Mouse (Mus musculus) ES-E14 (cell line): ENCODE data around the gene Gtdc1. TPM values are rescaled to one million over a fixed set of nuclear protein-coding genes. Genes with fewer than 3 reads are reported as not detected.

Experiments used
- DNase-seq: peaks from one replicate; pipeline ENCODE4 v3.0.0-alpha.2; 2013; ENCODE audit warnings: low read depth, low spot score
- H3K27ac ChIP-seq: 2 replicates; pipeline ENCODE4 v1.5.1; 2012; ENCODE audit warnings: low read depth, mild to moderate bottlenecking, low read length, moderate library complexity, mixed read lengths; ENCODE audit not compliant: poor library complexity, insufficient read depth, severe bottlenecking
- H3K36me3 ChIP-seq: 2 replicates; pipeline ENCODE4 v1.6.1; 2012; ENCODE audit warnings: mild to moderate bottlenecking, low read length, moderate library complexity, mixed read lengths; ENCODE audit not compliant: control insufficient read depth, poor library complexity, insufficient read depth, severe bottlenecking
- H3K4me1 ChIP-seq, 2 experiments: fragments of 150-350 bp in 1 of 2; sonication (generic) in 1 of 2; 2 replicates each; pipeline ENCODE4 v1.6.1; 2012; ENCODE audit warnings: low read length in 2 of 2, mild to moderate bottlenecking in 1 of 2, mixed read lengths in 1 of 2; ENCODE audit not compliant: control insufficient read depth in 2 of 2, insufficient read depth in 2 of 2, poor library complexity in 1 of 2
- H3K4me3 ChIP-seq, 2 experiments: fragments of 150-350 bp in 1 of 2; sonication (generic) in 1 of 2; 2 replicates each; pipeline ENCODE4 v1.5.1; 2012; ENCODE audit warnings: low read length in 2 of 2, low read depth in 1 of 2, mild to moderate bottlenecking in 1 of 2, mixed read lengths in 1 of 2; ENCODE audit not compliant: insufficient read depth in 1 of 2, poor library complexity in 1 of 2, severe bottlenecking in 1 of 2
- H3K9ac ChIP-seq: 2 replicates; pipeline ENCODE4 v1.6.1; 2012; ENCODE audit warnings: low read depth, mild to moderate bottlenecking, low read length, mixed read lengths; ENCODE audit not compliant: poor library complexity, insufficient read depth, severe bottlenecking
- H3K9me3 ChIP-seq: fragments of 150-350 bp; sonication (generic); 2 replicates; pipeline ENCODE4 v1.6.1; 2012; ENCODE audit warnings: low read depth, mild to moderate bottlenecking, low read length; ENCODE audit not compliant: control insufficient read depth, insufficient read depth
- CHD2 ChIP-seq: IDR thresholded peaks from 2 replicates; pipeline ENCODE4 v1.6.1; 2014; ENCODE audit warnings: mild to moderate bottlenecking, low read depth, low read length, inconsistent platforms
- HCFC1 ChIP-seq: IDR thresholded peaks from 2 replicates; pipeline ENCODE4 v1.6.1; 2012; ENCODE audit warnings: low read length, inconsistent platforms, borderline replicate concordance; ENCODE audit not compliant: insufficient read depth
- MAFK ChIP-seq: IDR thresholded peaks from 2 replicates; pipeline ENCODE4 v1.6.1; 2014; ENCODE audit warnings: mild to moderate bottlenecking, low read depth, low read length, inconsistent platforms; ENCODE audit not compliant: insufficient read depth
- ZC3H11A ChIP-seq: IDR thresholded peaks from 2 replicates; pipeline ENCODE4 v1.6.1; 2012; ENCODE audit warnings: low read depth, mild to moderate bottlenecking, inconsistent platforms, low read length, borderline replicate concordance
- ZNF384 ChIP-seq: IDR thresholded peaks from 2 replicates; pipeline ENCODE4 v1.6.1; 2012; ENCODE audit warnings: low read depth, low read length, inconsistent platforms
- in situ Hi-C, 2 experiments: fragments of 600-800 bp; cut with MboI; formaldehyde crosslinking; loops; one replicate each; pipeline ENCODE4 v1.15.1; 2025; ENCODE audit warnings: low sequenced_read_pairs in 2 of 2, inconsistent platforms in 1 of 2; ENCODE audit not compliant: unreplicated experiment in 2 of 2
- total RNA-seq: library from RNA; depleted of rRNA; stranded (reverse); fragments of 300-350 nt; gene quantifications from 2 replicates; pipeline ENCODE4 v1.2.3, GENCODE M21; 2012

Gtdc1 gene
- total RNA-seq, 1 experiment: 11.2 TPM

- Histone ChIP-seq H3K9me3 (no peaks in the 10 kb centered on the region), H3K4me3 (no peak overlapping the region), H3K9ac (no peak overlapping the region), H3K27ac (no peak overlapping the region), H3K4me1 (peaks cover 0 to 3% of the 10 kb centered on the region in 2 experiments; a peak in 1 of 4 replicates), H3K36me3 (no peaks in the 10 kb centered on the region)
- no peak for TF ChIP-seq ZNF384
- TF ChIP-seq CHD2: no peak
- in situ Hi-C loops: no loop called here
- DNase-seq: no peak
Observed at GRCm38 (mm10) chr2:44923056-44923883, 4.2 kb downstream of the Gtdc1 start.

- Histone ChIP-seq H3K36me3 (no peaks in the 10 kb centered on the region), H3K4me1 (peaks cover 0 to 3% of the 10 kb centered on the region in 2 experiments; a peak in 1 of 4 replicates), H3K27ac (no peak overlapping the region), H3K9me3 (no peaks in the 10 kb centered on the region), H3K9ac (no peak overlapping the region), H3K4me3 (no peak overlapping the region)
- in situ Hi-C loops: no loop called here
- no peak for DNase-seq
- TF ChIP-seq HCFC1 (no peak), ZNF384 (no peak), CHD2 (no peak), ZC3H11A (no peak), MAFK (no peak)
Observed at GRCm38 (mm10) chr2:44922500-44922899, 5.0 kb downstream of the Gtdc1 start.

- Histone ChIP-seq H3K9ac (no peak overlapping the region), H3K4me1 (no peaks in the 10 kb centered on the region), H3K4me3 (no peak overlapping the region), H3K9me3 (no peaks in the 10 kb centered on the region), H3K27ac (no peak overlapping the region), H3K36me3 (no peaks in the 10 kb centered on the region)
- in situ Hi-C loops: no loop called here
- DNase-seq: no peak
- TF ChIP-seq ZNF384 (no peak), ZC3H11A (no peak), MAFK (no peak), HCFC1 (no peak), CHD2 (no peak)
Observed at GRCm38 (mm10) chr2:44920471-44920870, 7.0 kb downstream of the Gtdc1 start.

- no peak for DNase-seq
- Histone ChIP-seq H3K4me1 (no peaks in the 10 kb centered on the region), H3K27ac (no peak overlapping the region), H3K9me3 (no peaks in the 10 kb centered on the region), H3K36me3 (no peaks in the 10 kb centered on the region), H3K9ac (no peak overlapping the region), H3K4me3 (no peak overlapping the region)
- in situ Hi-C loops: no loop called here
- TF ChIP-seq HCFC1: no peak
- TF ChIP-seq ZNF384: no peak
- no peak for TF ChIP-seq ZC3H11A
- TF ChIP-seq CHD2: no peak
- no peak for TF ChIP-seq MAFK
Observed at GRCm38 (mm10) chr2:44919326-44919725, 8.1 kb downstream of the Gtdc1 start.

DNA sequence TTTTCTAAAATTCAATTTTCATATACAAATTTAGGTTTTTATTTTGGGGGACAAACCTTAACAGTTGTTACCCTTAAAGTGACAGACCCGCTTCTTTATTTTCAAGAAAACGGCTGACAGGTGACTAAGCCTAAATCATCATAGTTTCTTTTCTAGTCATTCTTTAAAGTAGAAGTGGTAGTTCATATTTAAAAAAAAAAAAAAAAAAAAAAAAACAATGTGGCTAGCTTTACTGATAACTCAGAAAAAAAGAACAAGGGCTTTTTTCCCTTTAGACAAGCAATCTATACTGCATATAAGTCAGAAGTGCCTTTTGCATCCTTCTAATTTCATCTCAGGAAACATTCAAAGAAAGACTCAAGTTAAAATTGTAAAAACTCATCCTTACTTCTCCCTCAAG lies 8.7 kb downstream of the Gtdc1 start:
- Histone ChIP-seq H3K4me3 (no peak overlapping the region), H3K9me3 (no peaks in the 10 kb centered on the region), H3K9ac (no peak overlapping the region), H3K36me3 (no peaks in the 10 kb centered on the region), H3K4me1 (no peaks in the 10 kb centered on the region), H3K27ac (no peak overlapping the region)
- TF ChIP-seq CHD2 (no peak), ZC3H11A (no peak), HCFC1 (no peak), ZNF384 (no peak), MAFK (no peak)
- no peak for DNase-seq
- in situ Hi-C loops: no loop called here
